In the genomic region with DNA sequence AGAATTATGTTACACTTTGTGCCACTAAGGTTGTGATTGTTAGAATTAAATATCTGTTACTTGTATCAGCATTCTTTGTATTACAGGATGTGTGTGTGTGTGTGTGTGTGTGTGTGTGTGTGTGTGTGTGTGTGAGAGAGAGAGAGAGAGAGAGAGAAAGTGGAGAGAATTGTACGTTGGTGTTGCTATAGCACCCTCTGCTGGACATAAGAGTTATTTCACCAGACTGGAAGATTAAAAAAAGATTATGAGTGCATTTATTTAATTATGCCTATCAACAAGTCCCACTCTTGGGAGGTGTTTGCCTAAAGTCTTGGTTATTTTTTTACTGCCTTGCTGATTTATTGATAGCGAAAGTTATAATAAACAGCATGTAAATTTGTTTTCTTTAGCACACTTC, we compare ENCODE assay signal across 10 mouse cellular contexts.
A peak's percentile ranks its signal among the peaks of the same experiment; 100 is the strongest.
DNase-seq lines count a peak whose midpoint lies in the region; ATAC-seq and TF ChIP-seq lines count a peak whose summit lies in the region.
"Had no signal": no experiment of that assay in that cellular context is flagged by ENCODE, and none has a peak within 500 bp of the region (broad histone marks: within the 10 kb centered on the region; RNA-seq: fewer than 3 reads in every experiment).

No protein-coding gene starts in this region.

- no peaks in the 10 kb centered on the region for H3K4me1 ChIP-seq in forebrain, embryonic 14.5 days (ENCODE audit: control insufficient read depth, insufficient read depth, low read length)
- H3K4me1 ChIP-seq in forebrain, embryonic 13.5 days, result no peaks in the 10 kb centered on the region
- H3K4me1 ChIP-seq in lung, embryonic 14.5 days (ENCODE audit: insufficient read depth), result no peaks in the 10 kb centered on the region
- H3K4me1 ChIP-seq: hindbrain, embryonic 12.5 days; limb, embryonic 15.5 days had no signal

- H3K27ac ChIP-seq in forebrain, embryonic 14.5 days (ENCODE audit: low read depth, low read length), result no peak overlapping the region
- no peak overlapping the region for H3K27ac ChIP-seq in forebrain, embryonic 13.5 days
- no peak overlapping the region for H3K27ac ChIP-seq in lung, embryonic 14.5 days (ENCODE audit: low read depth)
- H3K27ac ChIP-seq: hindbrain, embryonic 12.5 days; limb, embryonic 15.5 days had no signal

- no peak for ATAC-seq in forebrain, embryonic 14.5 days
- ATAC-seq in forebrain, embryonic 13.5 days, result no peak
- no peak for ATAC-seq in lung, embryonic 14.5 days (ENCODE audit: insufficient read depth)

- WGBS in forebrain, embryonic 14.5 days, result 27% methylated on average over 2 of the region's 2 CpGs
- 15% methylated on average over 2 of the region's 2 CpGs for WGBS in forebrain, embryonic 13.5 days
- WGBS in lung, embryonic 14.5 days, result 17% methylated on average over 2 of the region's 2 CpGs

- DNase-seq in forebrain, embryonic 14.5 days (ENCODE audit: low spot score), result peak; percentile 53
- peak; percentile 48 for DNase-seq in lung, embryonic 14.5 days
- no peak for DNase-seq in lung, postnatal 25 days (ENCODE audit: low spot score)
- peak; percentile 41 for DNase-seq in embryo, embryonic 10 days (ENCODE audit: low spot score)
- DNase-seq in splenic B cell, adult 2 months (ENCODE audit: low read depth, low spot score), result peak; percentile 47
- DNase-seq in spleen, postnatal 10 days (ENCODE audit: low spot score in 2 of 2), result no peak
- no peak for DNase-seq in left cerebral cortex, postnatal 4 days

- H3K4me3 ChIP-seq in forebrain, embryonic 14.5 days (ENCODE audit: low read depth, low read length), result no peak overlapping the region
- H3K4me3 ChIP-seq in forebrain, embryonic 13.5 days, result no peak overlapping the region
- H3K4me3 ChIP-seq in lung, embryonic 14.5 days (ENCODE audit: low read depth, low read length), result no peak overlapping the region
- H3K4me3 ChIP-seq: hindbrain, embryonic 12.5 days; limb, embryonic 15.5 days had no signal

- no peak overlapping the region for H3K9ac ChIP-seq in forebrain, embryonic 14.5 days (ENCODE audit: low read length)
- no peak overlapping the region for H3K9ac ChIP-seq in forebrain, embryonic 13.5 days
- H3K9ac ChIP-seq in lung, embryonic 14.5 days, result no peak overlapping the region
- H3K9ac ChIP-seq: hindbrain, embryonic 12.5 days; limb, embryonic 15.5 days had no signal

- H3K9me3 ChIP-seq in forebrain, embryonic 14.5 days (replicated peaks; ENCODE audit: control insufficient read depth, low read length), result no peaks in the 10 kb centered on the region
- no peaks in the 10 kb centered on the region for H3K9me3 ChIP-seq in forebrain, embryonic 13.5 days (replicated peaks)
- H3K9me3 ChIP-seq in lung, embryonic 14.5 days (ENCODE audit: low read depth, low read length), result no peaks in the 10 kb centered on the region
- H3K9me3 ChIP-seq: hindbrain, embryonic 12.5 days; limb, embryonic 15.5 days had no signal

- no peaks in the 10 kb centered on the region for H3K27me3 ChIP-seq in forebrain, embryonic 14.5 days (replicated peaks; ENCODE audit: control insufficient read depth, insufficient read depth, low read length)
- H3K27me3 ChIP-seq in forebrain, embryonic 13.5 days, result no peaks in the 10 kb centered on the region
- no peaks in the 10 kb centered on the region for H3K27me3 ChIP-seq in lung, embryonic 14.5 days (ENCODE audit: insufficient read depth, low read length)
- no peaks in the 10 kb centered on the region for H3K27me3 ChIP-seq in splenic B cell, adult 2 months (ENCODE audit: control insufficient read depth, insufficient read depth, low read length, poor library complexity, severe bottlenecking)
- H3K27me3 ChIP-seq: hindbrain, embryonic 12.5 days; limb, embryonic 15.5 days had no signal

- no peak overlapping the region for H3K4me2 ChIP-seq in forebrain, embryonic 14.5 days (ENCODE audit: low read length)
- H3K4me2 ChIP-seq in forebrain, embryonic 13.5 days, result no peak overlapping the region
- no peak overlapping the region for H3K4me2 ChIP-seq in lung, embryonic 14.5 days
- H3K4me2 ChIP-seq: hindbrain, embryonic 12.5 days; limb, embryonic 15.5 days had no signal

- TF ChIP-seq CTCF in lung, embryonic 14.5 days (IDR thresholded peaks at IDR 0.05; ENCODE audit: low read depth), result peak; percentile 70

- H3K36me3 ChIP-seq in forebrain, embryonic 14.5 days (ENCODE audit: control insufficient read depth, insufficient read depth, low read length), result no peaks in the 10 kb centered on the region
- H3K36me3 ChIP-seq in forebrain, embryonic 13.5 days (ENCODE audit: poor library complexity, severe bottlenecking), result no peaks in the 10 kb centered on the region
- H3K36me3 ChIP-seq in lung, embryonic 14.5 days (ENCODE audit: insufficient read depth), result no peaks in the 10 kb centered on the region
- no peaks in the 10 kb centered on the region for H3K36me3 ChIP-seq in splenic B cell, adult 2 months (ENCODE audit: control insufficient read depth, insufficient read depth, low read length, poor library complexity, severe bottlenecking)
- H3K36me3 ChIP-seq: hindbrain, embryonic 12.5 days; limb, embryonic 15.5 days had no signal

- intact Hi-C loops in left cerebral cortex, postnatal 4 days (cut with DNase I), result no loop called here

Comparison
In these comparisons a context has a peak if more than half of its experiments do, and no peak if none do; other contexts are left out.
1. DNase-seq: peak in forebrain, embryonic 14.5 days (single experiment), lung, embryonic 14.5 days (single experiment), embryo, embryonic 10 days (single experiment) and splenic B cell, adult 2 months (single experiment); none in lung, postnatal 25 days (single experiment), spleen, postnatal 10 days (0 of 2) and left cerebral cortex, postnatal 4 days (single experiment).